Mouse (Mus musculus): Measurements from ENCODE around the gene Stambp. TPM values are rescaled to one million over a fixed set of nuclear protein-coding genes. Genes with fewer than 3 reads are reported as not detected.
A peak's percentile ranks its signal among the peaks of the same experiment; 100 is the strongest.

Stambp gene
- polyA plus RNA-seq (2014; fragmentation: Nextera tagmentation; extraction: Ambion mirVana): 19.1 and 24.2 TPM in 2 replicates

- Histone ChIP-seq H3K27ac (ENCODE audit: low read depth, low read length) (no peak within 1 kb of the TSS; the same call in 1 of the 2 replicates), H3K4me1 (ENCODE audit: control insufficient read depth, insufficient read depth, low read length) (peaks cover 8% of the 10 kb centered on the region; the same call in 1 of the 2 replicates), H3K4me3 (ENCODE audit: low read length) (peak within 1 kb of the TSS; percentile 70), H3K9me3 (ENCODE audit: control insufficient read depth, low read length) (no peaks in the 10 kb centered on the region), H3K27me3 (ENCODE audit: control insufficient read depth, insufficient read depth, low read length) (no peaks in the 10 kb centered on the region), H3K9ac (ENCODE audit: low read depth, low read length) (peak within 1 kb of the TSS; percentile 69), H3K4me2 (replicated peaks; ENCODE audit: low read depth, low read length) (peak within 1 kb of the TSS; percentile 83), H3K36me3 (ENCODE audit: control insufficient read depth, insufficient read depth, low read length) (no peaks in the 10 kb centered on the region; the same call in 1 of the 2 replicates)
- WGBS: 1% methylated on average over 7 of the region's 11 CpGs
- peak; percentile 77 for ATAC-seq (ENCODE audit: low FRiP score, low TSS enrichment)
Observed at GRCm38 (mm10) chr6:83572671-83573070, at the start of gene Stambp. Gene Stambp, minus strand, starts transcription at chr6:83572729.

- H3K4me2 ChIP-seq (replicated peaks; ENCODE audit: low read depth, low read length): no peak overlapping the region
- no peaks in the 10 kb centered on the region; the same call in 1 of the 2 replicates for H3K27me3 ChIP-seq (ENCODE audit: control insufficient read depth, insufficient read depth, low read length)
- no peak for ATAC-seq (ENCODE audit: low FRiP score, low TSS enrichment)
- 39% methylated on average over 9 of the region's 9 CpGs for WGBS
- H3K4me1 ChIP-seq (ENCODE audit: control insufficient read depth, insufficient read depth, low read length): no peaks in the 10 kb centered on the region
- H3K9me3 ChIP-seq (ENCODE audit: control insufficient read depth, low read length): no peaks in the 10 kb centered on the region
- H3K27ac ChIP-seq (ENCODE audit: low read depth, low read length): no peak overlapping the region
- no peak overlapping the region for H3K9ac ChIP-seq (ENCODE audit: low read depth, low read length)
- no peaks in the 10 kb centered on the region for H3K36me3 ChIP-seq (ENCODE audit: control insufficient read depth, insufficient read depth, low read length)
- H3K4me3 ChIP-seq (ENCODE audit: low read length): no peak overlapping the region
Observed at GRCm38 (mm10) chr6:83619955-83620354, 47.4 kb upstream of the Stambp start.

GRCm38 (mm10) chr6:83617581-83618335 is 45.2 kb upstream of the Stambp start:
- H3K9ac ChIP-seq (ENCODE audit: low read depth, low read length): no peak overlapping the region
- no peaks in the 10 kb centered on the region for H3K9me3 ChIP-seq (ENCODE audit: control insufficient read depth, low read length)
- H3K27ac ChIP-seq (ENCODE audit: low read depth, low read length): no peak overlapping the region
- no peak for ATAC-seq (ENCODE audit: low FRiP score, low TSS enrichment)
- H3K4me3 ChIP-seq (ENCODE audit: low read length): no peak overlapping the region
- H3K4me1 ChIP-seq (ENCODE audit: control insufficient read depth, insufficient read depth, low read length): no peaks in the 10 kb centered on the region
- H3K27me3 ChIP-seq (ENCODE audit: control insufficient read depth, insufficient read depth, low read length): no peaks in the 10 kb centered on the region; the same call in 1 of the 2 replicates
- no peaks in the 10 kb centered on the region for H3K36me3 ChIP-seq (ENCODE audit: control insufficient read depth, insufficient read depth, low read length)
- H3K4me2 ChIP-seq (replicated peaks; ENCODE audit: low read depth, low read length): no peak overlapping the region
- 80% methylated on average over 15 of the region's 15 CpGs for WGBS

GRCm38 (mm10) chr6:83616512-83616911 is 44.0 kb upstream of the Stambp start:
- no peak for ATAC-seq (ENCODE audit: low FRiP score, low TSS enrichment)
- Histone ChIP-seq H3K4me3 (ENCODE audit: low read length) (no peak overlapping the region), H3K27ac (ENCODE audit: low read depth, low read length) (no peak overlapping the region), H3K9ac (ENCODE audit: low read depth, low read length) (no peak overlapping the region), H3K4me2 (replicated peaks; ENCODE audit: low read depth, low read length) (no peak overlapping the region), H3K9me3 (ENCODE audit: control insufficient read depth, low read length) (no peaks in the 10 kb centered on the region), H3K27me3 (ENCODE audit: control insufficient read depth, insufficient read depth, low read length) (no peaks in the 10 kb centered on the region; the same call in 1 of the 2 replicates), H3K36me3 (ENCODE audit: control insufficient read depth, insufficient read depth, low read length) (no peaks in the 10 kb centered on the region), H3K4me1 (ENCODE audit: control insufficient read depth, insufficient read depth, low read length) (no peaks in the 10 kb centered on the region)
- WGBS: 73% methylated on average over 5 of the region's 5 CpGs

- H3K27ac ChIP-seq (ENCODE audit: low read depth, low read length): no peak overlapping the region
- ATAC-seq (ENCODE audit: low FRiP score, low TSS enrichment): no peak
- H3K4me2 ChIP-seq (replicated peaks; ENCODE audit: low read depth, low read length): no peak overlapping the region
- 86% methylated on average over 4 of the region's 4 CpGs for WGBS
- no peaks in the 10 kb centered on the region for H3K9me3 ChIP-seq (ENCODE audit: control insufficient read depth, low read length)
- no peaks in the 10 kb centered on the region for H3K27me3 ChIP-seq (ENCODE audit: control insufficient read depth, insufficient read depth, low read length)
- H3K4me1 ChIP-seq (ENCODE audit: control insufficient read depth, insufficient read depth, low read length): no peaks in the 10 kb centered on the region
- H3K4me3 ChIP-seq (ENCODE audit: low read length): no peak overlapping the region
- H3K9ac ChIP-seq (ENCODE audit: low read depth, low read length): no peak overlapping the region
- H3K36me3 ChIP-seq (ENCODE audit: control insufficient read depth, insufficient read depth, low read length): no peaks in the 10 kb centered on the region
Observed at GRCm38 (mm10) chr6:83614469-83614868, 41.9 kb upstream of the Stambp start.

GRCm38 (mm10) chr6:83612976-83613375 is 40.4 kb upstream of the Stambp start:
- Histone ChIP-seq H3K36me3 (ENCODE audit: control insufficient read depth, insufficient read depth, low read length) (no peaks in the 10 kb centered on the region), H3K4me3 (ENCODE audit: low read length) (no peak overlapping the region), H3K9me3 (ENCODE audit: control insufficient read depth, low read length) (no peaks in the 10 kb centered on the region), H3K27me3 (ENCODE audit: control insufficient read depth, insufficient read depth, low read length) (no peaks in the 10 kb centered on the region), H3K9ac (ENCODE audit: low read depth, low read length) (no peak overlapping the region), H3K4me2 (replicated peaks; ENCODE audit: low read depth, low read length) (no peak overlapping the region), H3K27ac (ENCODE audit: low read depth, low read length) (no peak overlapping the region), H3K4me1 (ENCODE audit: control insufficient read depth, insufficient read depth, low read length) (no peaks in the 10 kb centered on the region)
- ATAC-seq (ENCODE audit: low FRiP score, low TSS enrichment): no peak
- 95% methylated on average over 1 of the region's 1 CpGs for WGBS

- no peaks in the 10 kb centered on the region for H3K4me1 ChIP-seq (ENCODE audit: control insufficient read depth, insufficient read depth, low read length)
- no peaks in the 10 kb centered on the region for H3K9me3 ChIP-seq (ENCODE audit: control insufficient read depth, low read length)
- H3K4me3 ChIP-seq (ENCODE audit: low read length): no peak overlapping the region
- H3K27me3 ChIP-seq (ENCODE audit: control insufficient read depth, insufficient read depth, low read length): no peaks in the 10 kb centered on the region
- H3K9ac ChIP-seq (ENCODE audit: low read depth, low read length): no peak overlapping the region
- H3K36me3 ChIP-seq (ENCODE audit: control insufficient read depth, insufficient read depth, low read length): no peaks in the 10 kb centered on the region
- no peak for ATAC-seq (ENCODE audit: low FRiP score, low TSS enrichment)
- no peak overlapping the region for H3K27ac ChIP-seq (ENCODE audit: low read depth, low read length)
- 70% methylated on average over 6 of the region's 6 CpGs for WGBS
- H3K4me2 ChIP-seq (replicated peaks; ENCODE audit: low read depth, low read length): no peak overlapping the region
Observed at GRCm38 (mm10) chr6:83599636-83600174, 27.2 kb upstream of the Stambp start.

GRCm38 (mm10) chr6:83599060-83599550 is 26.6 kb upstream of the Stambp start:
- ATAC-seq (ENCODE audit: low FRiP score, low TSS enrichment): no peak
- H3K27ac ChIP-seq (ENCODE audit: low read depth, low read length): no peak overlapping the region
- no peaks in the 10 kb centered on the region for H3K4me1 ChIP-seq (ENCODE audit: control insufficient read depth, insufficient read depth, low read length)
- no peaks in the 10 kb centered on the region for H3K27me3 ChIP-seq (ENCODE audit: control insufficient read depth, insufficient read depth, low read length)
- peak overlapping the region; percentile 40; the same call in 1 of the 2 replicates for H3K9ac ChIP-seq (ENCODE audit: low read depth, low read length)
- H3K4me3 ChIP-seq (ENCODE audit: low read length): peak overlapping the region; percentile 31
- H3K9me3 ChIP-seq (ENCODE audit: control insufficient read depth, low read length): no peaks in the 10 kb centered on the region
- H3K36me3 ChIP-seq (ENCODE audit: control insufficient read depth, insufficient read depth, low read length): no peaks in the 10 kb centered on the region
- H3K4me2 ChIP-seq (replicated peaks; ENCODE audit: low read depth, low read length): peak overlapping the region; percentile 48
- WGBS: 44% methylated on average over 24 of the region's 24 CpGs

GRCm38 (mm10) chr6:83598646-83599045 is 26.1 kb upstream of the Stambp start:
- no peaks in the 10 kb centered on the region for H3K4me1 ChIP-seq (ENCODE audit: control insufficient read depth, insufficient read depth, low read length)
- H3K9me3 ChIP-seq (ENCODE audit: control insufficient read depth, low read length): no peaks in the 10 kb centered on the region
- no peak for ATAC-seq (ENCODE audit: low FRiP score, low TSS enrichment)
- H3K36me3 ChIP-seq (ENCODE audit: control insufficient read depth, insufficient read depth, low read length): no peaks in the 10 kb centered on the region
- no peak overlapping the region for H3K27ac ChIP-seq (ENCODE audit: low read depth, low read length)
- peak overlapping the region; percentile 48 for H3K4me2 ChIP-seq (replicated peaks; ENCODE audit: low read depth, low read length)
- peak overlapping the region; percentile 31 for H3K4me3 ChIP-seq (ENCODE audit: low read length)
- no peak overlapping the region; the same call in 1 of the 2 replicates for H3K9ac ChIP-seq (ENCODE audit: low read depth, low read length)
- WGBS: 10% methylated on average over 9 of the region's 9 CpGs
- H3K27me3 ChIP-seq (ENCODE audit: control insufficient read depth, insufficient read depth, low read length): no peaks in the 10 kb centered on the region

Measured in kidney, embryonic 14.5 days (tissue).